Mouse (Mus musculus): ENCODE results near the gene Ehhadh.

DNA sequence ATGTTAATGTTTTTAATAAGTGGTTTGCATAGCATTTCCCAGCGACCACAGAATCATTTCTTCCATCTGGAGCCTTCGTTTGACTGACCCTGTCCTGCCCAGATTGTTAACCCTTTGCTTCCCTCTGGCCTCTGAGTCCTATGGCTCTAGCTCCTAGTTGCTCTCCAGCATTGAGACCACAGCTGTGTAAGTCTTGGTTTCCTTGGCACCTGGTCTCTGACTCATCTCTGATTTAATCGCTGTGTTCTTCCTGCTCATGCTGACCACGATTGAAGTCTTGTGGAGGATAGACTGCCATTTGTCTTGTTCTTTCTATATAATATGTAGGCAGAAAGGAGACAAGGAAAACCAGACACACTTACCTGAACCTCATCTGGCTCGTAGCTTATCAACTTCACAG is 42.1 kb upstream of the Ehhadh start:
- no peak for TF ChIP-seq CTCF (IDR thresholded peaks at IDR 0.05; ENCODE audit: control insufficient read depth, insufficient read depth, low read length)
- no peak for TF ChIP-seq POLR2A (IDR thresholded peaks at IDR 0.05; ENCODE audit: borderline replicate concordance, control insufficient read depth, low read depth, low read length)

All from bone marrow, adult 2 months (tissue).